Mouse (Mus musculus): ENCODE data around the gene Pfkfb2. TPM values are rescaled to one million over a fixed set of nuclear protein-coding genes. Genes with fewer than 3 reads are reported as not detected.

Pfkfb2 gene
- polyA plus RNA-seq (2015; fragmentation: Nextera tagmentation; extraction: Ambion mirVana), result 4.0 and 4.4 TPM in 2 replicates

DNA sequence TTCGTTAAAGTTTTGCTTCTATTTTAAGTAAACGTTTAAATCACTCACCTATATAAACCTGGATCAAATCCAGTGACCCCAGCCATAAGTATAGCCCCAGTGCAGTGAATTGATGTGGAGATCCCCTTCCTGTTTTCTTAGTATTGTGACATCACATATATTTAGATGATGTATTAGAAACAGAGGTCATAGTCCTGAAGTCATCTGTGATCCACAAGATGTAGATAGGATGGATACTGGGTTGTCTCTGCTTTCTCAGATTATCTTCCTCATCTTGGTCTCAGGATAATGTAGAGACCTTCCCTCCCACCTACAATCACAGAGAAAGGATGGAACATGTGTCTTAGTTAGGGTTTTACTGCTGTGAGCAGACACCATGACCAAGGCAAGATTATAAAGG lies at the start of gene Pfkfb2:
Pfkfb2 (minus strand) TSS at position 101 of the 400 bp plus-strand sequence.

DNA sequence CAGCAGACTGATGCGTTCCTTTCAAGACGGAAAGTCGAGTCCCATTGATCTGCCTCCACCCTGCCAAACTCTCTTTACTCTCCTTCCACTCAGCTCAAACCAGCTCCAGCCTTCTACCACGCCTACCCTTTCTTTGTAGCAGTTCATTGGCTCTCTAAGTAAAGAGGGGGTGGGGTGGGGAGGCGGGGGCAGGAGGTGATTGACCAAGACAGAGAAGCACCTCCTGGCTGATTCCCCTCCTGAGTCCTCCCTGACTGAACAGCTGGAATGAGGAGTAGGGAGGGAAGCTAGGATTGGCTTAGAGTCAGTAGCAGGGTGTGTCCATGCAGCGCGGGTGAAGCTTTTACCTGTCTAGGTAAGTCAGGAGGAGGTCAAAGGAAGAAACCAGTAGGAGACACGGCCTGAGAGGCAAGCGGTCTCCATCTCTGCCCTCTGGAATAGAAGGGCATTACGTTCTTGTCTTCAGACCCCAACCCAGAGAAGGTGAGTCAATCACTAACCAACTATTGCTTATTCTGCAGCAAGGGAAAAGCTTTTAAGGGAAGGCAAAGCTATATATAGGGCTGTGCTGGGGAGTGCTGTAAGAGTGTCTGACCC lies 2.8 kb upstream of the Pfkfb2 start, which contains the start of gene AA986860:
AA986860 (plus strand) TSS at position 236 of the 597 bp plus-strand sequence.

GRCm38 (mm10) chr1:130717291-130717871 lies 11.7 kb downstream of the Pfkfb2 start, which contains the start of gene Yod1:
Gene Yod1 (plus strand): TSS chr1:130717327.

GRCm38 (mm10) chr1:130715561-130716217 lies 13.4 kb downstream of the Pfkfb2 start, which contains the start of gene Gm29427:
Gene Gm29427 (minus strand): TSS chr1:130715799.

DNA sequence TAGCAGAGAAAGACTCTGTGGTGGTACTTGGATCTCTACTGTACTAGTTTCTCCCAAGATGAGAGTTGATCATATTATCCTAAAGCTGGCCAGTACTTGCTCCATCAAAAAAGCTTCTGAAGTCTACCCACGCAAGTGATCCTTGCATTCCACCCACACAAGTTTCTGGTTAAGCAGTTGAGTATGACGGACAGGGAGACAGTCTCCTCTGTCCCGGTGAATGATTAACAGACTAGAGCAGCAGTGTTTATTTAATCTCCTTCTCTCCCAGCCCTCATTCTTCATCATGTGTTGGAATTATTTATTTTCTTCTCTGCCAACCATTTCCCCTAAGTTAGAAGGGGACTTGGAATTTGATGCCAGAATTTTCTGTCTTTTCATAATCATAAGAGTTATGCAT lies 67.6 kb downstream of the Pfkfb2 start, which contains the start of gene C4bp:
C4bp (minus strand) TSS at position 179 of the 400 bp plus-strand sequence.

Other genes with a start within 250 kb of the Pfkfb2 start
- 5.3 TPM in 2 replicates for gene Zp3r, start 99.6 kb downstream of the Pfkfb2 start, polyA plus RNA-seq (2015; fragmentation: Nextera tagmentation; extraction: Ambion mirVana)
- 0.19 TPM in 1 of 2 replicates, not detected in the other for gene C4bp, start 67.6 kb downstream of the Pfkfb2 start, polyA plus RNA-seq (2015; fragmentation: Nextera tagmentation; extraction: Ambion mirVana)
- gene Gm29427, start 13.5 kb downstream of the Pfkfb2 start, polyA plus RNA-seq (2015; fragmentation: Nextera tagmentation; extraction: Ambion mirVana), result not detected in 2 replicates
- 8.1 and 9.7 TPM in 2 replicates for gene Yod1, start 11.9 kb downstream of the Pfkfb2 start, polyA plus RNA-seq (2015; fragmentation: Nextera tagmentation; extraction: Ambion mirVana)
- gene AA986860, start 2.7 kb upstream of the Pfkfb2 start, polyA plus RNA-seq (2015; fragmentation: Nextera tagmentation; extraction: Ambion mirVana), result 41.6 and 52.3 TPM in 2 replicates
- gene Fcamr, start 71.6 kb upstream of the Pfkfb2 start, polyA plus RNA-seq (2015; fragmentation: Nextera tagmentation; extraction: Ambion mirVana), result 3.2 and 3.8 TPM in 2 replicates
- gene Pigr, start 97.4 kb upstream of the Pfkfb2 start, polyA plus RNA-seq (2015; fragmentation: Nextera tagmentation; extraction: Ambion mirVana), result 2.8 and 3.0 TPM in 2 replicates
- gene Fcmr, start 136.4 kb upstream of the Pfkfb2 start, polyA plus RNA-seq (2015; fragmentation: Nextera tagmentation; extraction: Ambion mirVana), result 2.5 and 3.4 TPM in 2 replicates
- not detected in 2 replicates for gene Il24, start 158.2 kb upstream of the Pfkfb2 start, polyA plus RNA-seq (2015; fragmentation: Nextera tagmentation; extraction: Ambion mirVana)
- gene Il20, start 182.2 kb upstream of the Pfkfb2 start, polyA plus RNA-seq (2015; fragmentation: Nextera tagmentation; extraction: Ambion mirVana), result not detected in 2 replicates
- gene Il19, start 210.9 kb upstream of the Pfkfb2 start, polyA plus RNA-seq (2015; fragmentation: Nextera tagmentation; extraction: Ambion mirVana), result not detected in 2 replicates